Mouse (Mus musculus): ENCODE measurements around the gene Ecel1. TPM values are rescaled to one million over a fixed set of nuclear protein-coding genes. Genes with fewer than 3 reads are reported as not detected.

Ecel1 gene
- under 1 TPM in 1 of 2 experiments, not detected in 1; 0.07 TPM for total RNA-seq (2021)
- long read RNA-seq, experiment 1: 0 reads
- long read RNA-seq, experiment 2: 0 reads

- no peak for DNase-seq (ENCODE audit: low spot score in 2 of 2)
Measured at GRCm38 (mm10) chr1:87156199-87156587, at the start of gene Ecel1. Gene Ecel1, minus strand, starts transcription at chr1:87156521.

- DNase-seq (ENCODE audit: low spot score in 2 of 2): no peak
Measured at GRCm38 (mm10) chr1:87205502-87205901, 49.2 kb upstream of the Ecel1 start.

GRCm38 (mm10) chr1:87205038-87205437 is 48.7 kb upstream of the Ecel1 start:
- no peak for DNase-seq (ENCODE audit: low spot score in 2 of 2)

GRCm38 (mm10) chr1:87204465-87204864 is 48.1 kb upstream of the Ecel1 start, which contains the start of gene Chrng:
Gene Chrng, plus strand, starts transcription at chr1:87204657.
- no peak for DNase-seq (ENCODE audit: low spot score in 2 of 2)

GRCm38 (mm10) chr1:87203779-87204178 is 47.5 kb upstream of the Ecel1 start:
- DNase-seq (ENCODE audit: low spot score in 2 of 2): no peak

- DNase-seq (ENCODE audit: low spot score in 2 of 2): no peak
Measured at GRCm38 (mm10) chr1:87201848-87202247, 45.5 kb upstream of the Ecel1 start.

- no peak for DNase-seq (ENCODE audit: low spot score in 2 of 2)
Measured at GRCm38 (mm10) chr1:87200811-87201210, 44.5 kb upstream of the Ecel1 start.

- DNase-seq (ENCODE audit: low spot score in 2 of 2): no peak
Measured at GRCm38 (mm10) chr1:87198119-87199065, 42.1 kb upstream of the Ecel1 start.

- no peak for DNase-seq (ENCODE audit: low spot score in 2 of 2)
Measured at GRCm38 (mm10) chr1:87197296-87197695, 41.0 kb upstream of the Ecel1 start.

GRCm38 (mm10) chr1:87190429-87190828 is 34.1 kb upstream of the Ecel1 start, which contains the start of gene Chrnd:
Gene Chrnd, plus strand, starts transcription at chr1:87190607.
- no peak for DNase-seq (ENCODE audit: low spot score in 2 of 2)

- DNase-seq (ENCODE audit: low spot score in 2 of 2): peak; percentile 70 to 77
Measured at GRCm38 (mm10) chr1:87187037-87187355, 30.7 kb upstream of the Ecel1 start.

- no peak for DNase-seq (ENCODE audit: low spot score in 2 of 2)
Measured at GRCm38 (mm10) chr1:87186261-87187036, 30.1 kb upstream of the Ecel1 start.

- DNase-seq (ENCODE audit: low spot score in 2 of 2): no peak
Measured at GRCm38 (mm10) chr1:87185526-87185925, 29.2 kb upstream of the Ecel1 start.

- peak; percentile 56 to 71 for DNase-seq (ENCODE audit: low spot score in 2 of 2)
Measured at GRCm38 (mm10) chr1:87184751-87185139, 28.4 kb upstream of the Ecel1 start.

- no peak for DNase-seq (ENCODE audit: low spot score in 2 of 2)
Measured at GRCm38 (mm10) chr1:87183998-87184750, 27.9 kb upstream of the Ecel1 start.

GRCm38 (mm10) chr1:87183013-87183412 is 26.7 kb upstream of the Ecel1 start, which contains the start of gene Prss56:
Gene Prss56, plus strand, starts transcription at chr1:87183313.
- DNase-seq (ENCODE audit: low spot score in 2 of 2): no peak

- no peak for DNase-seq (ENCODE audit: low spot score in 2 of 2)
Measured at GRCm38 (mm10) chr1:87180896-87181295, 24.6 kb upstream of the Ecel1 start.

- peak; percentile 65 to 76 for DNase-seq (ENCODE audit: low spot score in 2 of 2)
Measured at GRCm38 (mm10) chr1:87175852-87176292, 19.6 kb upstream of the Ecel1 start.

- DNase-seq (ENCODE audit: low spot score in 2 of 2): peak; percentile 63 to 65
Measured at GRCm38 (mm10) chr1:87174006-87174955, 18.0 kb upstream of the Ecel1 start.

GRCm38 (mm10) chr1:87172316-87172715 is 16.0 kb upstream of the Ecel1 start:
- no peak for DNase-seq (ENCODE audit: low spot score in 2 of 2)
